Mouse (Mus musculus) liver, adult (tissue): ENCODE measurements around the gene Iffo1.

ENCODE experiments used
- GATA4 ChIP-seq: IDR thresholded peaks from 2 replicates; pipeline ENCODE4 v1.6.1; 2014; ENCODE audit warnings: mild to moderate bottlenecking, low read length; ENCODE audit not compliant: insufficient replicate concordance

Gene Iffo1

DNA sequence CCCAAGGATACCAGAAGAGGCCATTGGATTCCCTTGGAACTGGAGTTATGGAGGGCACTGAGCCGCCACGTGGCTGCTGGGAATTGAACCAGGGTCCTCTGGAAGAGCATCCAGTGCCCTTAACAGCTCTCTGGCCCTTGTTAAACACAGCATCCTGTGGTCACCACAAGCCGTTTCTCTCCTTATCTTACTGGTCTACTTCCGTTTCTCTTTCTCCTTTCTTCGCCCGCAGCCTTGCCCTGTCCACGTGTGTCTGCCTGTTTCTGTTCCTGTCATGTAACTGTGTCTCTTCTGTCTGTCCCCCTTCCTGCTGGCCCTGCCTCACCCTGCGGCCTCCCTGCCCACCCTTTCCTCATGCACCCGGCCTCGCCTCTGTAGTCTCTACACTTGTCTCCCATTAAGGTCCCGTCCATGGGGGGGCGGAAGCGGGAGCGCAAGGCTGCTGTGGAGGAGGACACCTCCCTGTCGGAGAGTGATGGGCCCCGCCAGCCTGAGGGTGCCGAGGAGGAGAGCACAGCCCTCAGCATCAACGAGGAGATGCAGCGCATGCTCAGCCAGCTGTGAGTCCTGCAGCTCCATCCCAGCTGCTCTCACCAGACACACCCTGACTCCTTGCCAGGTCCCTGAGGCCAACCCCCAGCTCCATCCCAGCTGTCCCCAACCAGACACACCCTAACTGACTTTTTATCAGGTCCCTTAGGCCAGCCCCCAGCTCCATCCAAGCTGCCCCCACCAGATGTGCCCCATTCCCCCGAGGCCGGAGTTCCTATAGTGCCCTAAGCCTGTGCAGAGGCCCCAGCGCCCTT is 7.4 kb downstream of the Iffo1 start:
- TF ChIP-seq GATA4, result no peak

- TF ChIP-seq GATA4, result no peak
Measured at GRCm38 (mm10) chr6:125153018-125153389, 8.0 kb downstream of the Iffo1 start.

DNA sequence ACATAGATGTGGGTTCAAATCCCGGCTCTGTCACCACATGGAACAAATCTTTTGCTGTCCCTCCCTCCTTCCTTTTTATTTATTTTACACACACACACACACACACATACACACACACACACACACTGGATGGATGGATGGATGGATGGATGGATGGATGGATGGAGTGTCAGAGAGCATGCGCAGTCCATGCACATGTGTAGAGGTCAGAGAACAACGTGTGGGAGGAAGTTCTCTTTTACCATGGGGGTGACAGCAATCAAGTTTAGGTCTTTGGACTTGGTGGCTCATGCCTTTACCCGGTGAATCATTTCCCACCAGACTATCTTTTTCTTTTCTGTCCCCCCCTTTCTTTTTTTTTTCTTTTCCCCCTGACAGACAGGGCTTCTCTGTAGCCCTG is 8.6 kb downstream of the Iffo1 start:
- no peak for TF ChIP-seq GATA4

DNA sequence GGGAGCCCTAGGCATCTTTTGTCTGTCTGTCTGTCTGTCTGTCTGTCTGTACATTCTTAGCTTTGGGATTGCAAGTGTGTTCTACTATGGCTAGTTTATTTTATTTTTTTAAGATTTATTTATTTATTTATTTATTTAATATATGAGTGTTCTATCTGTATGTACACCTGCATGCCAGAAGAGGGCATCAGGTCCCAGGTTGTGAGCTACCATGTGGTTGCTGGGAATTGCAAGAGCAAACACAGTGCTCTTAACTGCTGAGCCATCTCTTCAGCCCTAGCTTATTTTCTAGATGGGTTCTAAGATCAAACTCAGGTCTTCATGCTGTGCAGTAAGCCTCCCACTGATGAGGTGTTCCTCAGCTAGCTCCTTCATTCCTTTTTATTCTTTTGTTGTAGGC is 9.5 kb downstream of the Iffo1 start:
- no peak for TF ChIP-seq GATA4

GRCm38 (mm10) chr6:125155262-125155661 is 10.2 kb downstream of the Iffo1 start:
- TF ChIP-seq GATA4, result no peak

GRCm38 (mm10) chr6:125156491-125156890 is 11.4 kb downstream of the Iffo1 start:
- no peak for TF ChIP-seq GATA4

GRCm38 (mm10) chr6:125156903-125157614 is 12.0 kb downstream of the Iffo1 start:
- TF ChIP-seq GATA4, result no peak

GRCm38 (mm10) chr6:125158944-125159492 is 14.0 kb downstream of the Iffo1 start:
- no peak for TF ChIP-seq GATA4

GRCm38 (mm10) chr6:125159773-125160557 is 14.9 kb downstream of the Iffo1 start:
- no peak for TF ChIP-seq GATA4

DNA sequence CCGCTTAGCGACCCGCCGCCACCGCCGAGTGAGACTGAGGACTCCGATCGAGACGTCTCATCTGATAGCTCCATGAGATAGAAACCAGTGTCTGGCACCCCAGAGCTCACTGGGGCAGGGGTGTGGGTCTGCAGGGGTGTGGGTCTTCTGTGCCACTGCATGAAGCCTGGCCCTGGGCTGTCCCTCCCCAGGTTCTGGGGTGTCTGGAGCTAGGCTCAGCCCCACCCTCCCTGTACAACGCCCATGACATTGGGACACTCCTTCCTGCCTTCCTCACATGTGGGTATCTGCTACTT is 15.5 kb downstream of the Iffo1 start:
- TF ChIP-seq GATA4, result no peak

DNA sequence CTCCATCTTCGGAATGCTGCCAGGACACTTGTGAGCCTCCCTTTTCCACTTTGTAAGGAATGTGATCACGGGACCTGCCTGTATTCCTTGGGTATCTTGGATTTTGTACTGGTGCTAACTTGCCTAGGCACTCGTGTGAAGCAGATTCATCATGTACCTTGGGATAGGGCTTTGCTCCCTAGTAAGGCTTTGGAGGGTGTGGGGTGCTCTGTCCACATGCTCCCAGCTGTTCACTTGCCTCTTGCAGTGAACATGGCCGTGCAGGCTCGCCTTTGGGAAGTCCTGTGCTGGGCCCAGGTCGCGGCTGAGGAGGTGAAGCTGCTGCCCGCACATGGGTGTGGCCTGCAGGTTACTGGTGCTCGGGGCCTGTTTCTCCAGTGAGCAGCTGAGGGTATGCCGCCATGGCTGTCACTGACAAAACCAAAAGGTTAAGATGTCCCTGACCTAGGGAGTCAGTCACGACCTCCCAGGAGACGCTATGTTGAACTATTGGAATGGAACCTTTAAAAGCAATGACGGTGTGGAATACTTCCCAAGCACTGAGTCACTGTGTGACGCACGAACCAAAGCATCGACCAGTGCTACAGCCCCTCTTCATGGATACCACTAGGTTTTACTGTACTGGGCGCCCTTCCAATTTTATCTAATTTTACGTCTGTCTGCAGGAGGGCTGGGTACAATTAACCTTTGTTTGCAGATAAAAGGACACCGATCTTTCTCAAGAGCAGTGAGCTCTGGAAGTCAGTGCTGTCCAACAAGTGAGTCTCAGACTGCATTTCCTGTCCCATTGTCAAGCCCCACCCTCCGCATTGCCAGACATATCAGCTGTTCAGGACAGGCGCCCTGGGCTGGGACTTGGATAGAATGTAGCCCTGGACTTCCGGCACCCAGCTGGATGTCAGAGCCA is 16.1 kb downstream of the Iffo1 start:
- TF ChIP-seq GATA4, result peak; percentile 64; the same call in 1 of the 2 replicates

GRCm38 (mm10) chr6:125163801-125164657 is 19.0 kb downstream of the Iffo1 start:
- TF ChIP-seq GATA4, result no peak

- TF ChIP-seq GATA4, result no peak
Measured at GRCm38 (mm10) chr6:125164672-125165327, 19.8 kb downstream of the Iffo1 start.
